Mouse (Mus musculus) colon, adult 2 months (tissue): ENCODE data around the gene Slc25a41. TPM values are rescaled to one million over a fixed set of nuclear protein-coding genes. Genes with fewer than 3 reads are reported as not detected.

Experiments
- polyA plus RNA-seq: library from polyadenylated mRNA; depleted of rRNA; stranded (reverse); fragments of >200 nt; gene quantifications from 2 replicates; pipeline ENCODE4 v1.2.3, GENCODE M21; 2012; rRNA removed

Slc25a41 gene
- not detected in 2 replicates for polyA plus RNA-seq

DNA sequence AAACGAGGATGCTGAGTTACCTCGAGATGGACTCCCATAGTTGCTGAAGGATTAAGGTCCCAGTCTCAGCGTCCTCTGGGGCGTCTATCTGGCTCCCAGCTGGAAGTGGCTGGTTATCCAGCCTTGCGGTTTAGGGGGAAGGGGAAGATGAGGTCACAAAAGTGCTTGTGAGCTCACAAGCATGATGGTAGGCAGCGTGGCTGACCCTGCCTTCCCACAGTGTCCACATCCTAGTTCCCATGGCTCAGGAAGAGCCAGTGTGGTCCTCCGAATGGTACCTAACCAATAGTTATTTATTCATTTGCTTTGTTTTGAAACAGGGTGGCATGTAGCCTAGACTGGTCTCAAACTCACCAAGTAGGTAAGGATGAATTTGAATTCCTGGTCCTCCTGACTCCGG is at the start of gene Slc25a41:
TSS of gene Slc25a41 (minus strand) at position 101 of the 400 bp plus-strand sequence.

DNA sequence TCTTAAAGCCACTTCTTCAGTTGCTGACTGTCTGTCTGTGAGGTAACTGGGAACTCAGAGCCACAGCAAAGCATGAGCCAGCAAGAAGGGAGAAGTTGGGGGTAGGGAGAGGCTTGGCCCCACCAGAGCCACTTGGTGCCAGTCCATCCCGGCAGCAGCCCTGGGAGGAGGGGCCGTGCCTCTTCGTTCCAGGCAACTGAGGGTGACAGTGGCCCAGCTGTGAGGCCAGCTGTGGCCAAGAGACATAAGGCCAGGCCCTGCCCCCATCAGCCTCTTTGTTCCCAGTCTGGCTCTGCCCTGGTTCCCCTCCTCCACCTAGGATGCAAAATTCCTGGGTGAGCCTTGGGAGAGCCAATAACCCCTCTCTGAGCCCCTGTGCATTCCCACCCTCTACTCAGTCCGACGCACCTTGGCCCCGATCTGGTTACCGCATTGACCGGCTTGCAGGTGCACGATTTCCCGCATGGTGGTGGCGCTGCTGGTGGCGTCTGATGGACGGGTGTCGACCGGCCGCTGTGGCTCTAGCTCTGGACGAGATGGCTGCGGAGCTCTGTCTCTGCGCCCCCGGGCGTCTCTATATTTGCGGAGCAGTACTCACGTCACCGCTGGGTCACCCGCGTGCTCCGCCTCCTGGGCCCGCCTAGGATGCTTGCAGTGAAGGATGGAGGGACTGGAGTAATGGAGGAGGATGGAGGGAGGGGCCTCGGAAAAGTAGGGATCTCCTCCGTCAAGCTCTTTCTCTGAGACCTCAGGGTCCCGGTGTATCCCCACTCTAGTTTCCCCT is 45.8 kb upstream of the Slc25a41 start, which contains the start of gene Tubb4a:
TSS of gene Tubb4a (minus strand) at position 734 of the 784 bp plus-strand sequence.

DNA sequence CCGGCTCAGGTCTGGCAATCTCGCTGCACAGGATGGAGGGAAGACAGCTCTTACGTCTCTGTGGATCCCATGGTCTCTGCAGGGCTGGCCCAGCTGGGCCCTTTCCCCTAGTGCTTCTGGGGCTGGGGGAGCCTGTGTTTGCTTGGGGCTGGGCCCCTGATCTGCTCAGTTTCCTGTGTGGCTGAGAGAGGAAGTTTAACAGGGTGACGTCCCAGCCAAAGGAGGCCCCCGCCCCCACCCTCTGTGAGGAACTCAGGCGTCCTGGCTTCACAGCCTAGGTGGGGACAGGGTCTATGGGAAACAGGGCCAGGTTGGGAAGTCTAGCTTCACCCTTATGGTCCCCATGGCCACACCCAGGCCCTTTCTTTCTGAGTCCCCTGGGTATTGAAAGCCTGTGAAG is 36.9 kb upstream of the Slc25a41 start, which contains the start of gene Dennd1c:
TSS of gene Dennd1c (minus strand) at position 179 of the 400 bp plus-strand sequence.

DNA sequence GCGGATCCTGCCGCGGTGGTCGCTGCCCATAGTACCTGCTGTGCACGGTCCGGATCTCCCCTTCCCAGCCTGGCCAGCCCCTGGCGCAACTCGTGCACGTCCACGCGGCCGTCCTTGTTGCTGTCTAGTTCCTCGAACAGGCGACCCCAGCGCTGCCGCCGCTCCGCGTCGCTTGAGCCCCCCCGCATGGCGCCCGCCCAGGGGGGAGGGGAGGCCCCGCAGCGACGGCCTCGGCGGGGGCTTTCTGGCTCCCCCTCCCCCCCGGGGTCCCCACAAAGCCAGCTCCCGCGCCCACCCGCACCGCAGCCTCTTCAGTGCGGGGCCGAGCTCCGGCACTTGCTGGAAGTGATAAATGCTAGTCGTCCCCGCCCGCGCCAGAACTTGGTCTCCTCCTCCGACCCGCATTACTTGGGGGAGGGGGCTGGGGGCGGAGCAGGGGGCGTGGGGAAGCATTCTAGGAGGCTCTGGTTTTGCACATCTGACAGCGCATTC is 18.1 kb upstream of the Slc25a41 start, which contains the start of gene Slc25a23:
TSS of gene Slc25a23 (minus strand) at position 378 of the 492 bp plus-strand sequence.

DNA sequence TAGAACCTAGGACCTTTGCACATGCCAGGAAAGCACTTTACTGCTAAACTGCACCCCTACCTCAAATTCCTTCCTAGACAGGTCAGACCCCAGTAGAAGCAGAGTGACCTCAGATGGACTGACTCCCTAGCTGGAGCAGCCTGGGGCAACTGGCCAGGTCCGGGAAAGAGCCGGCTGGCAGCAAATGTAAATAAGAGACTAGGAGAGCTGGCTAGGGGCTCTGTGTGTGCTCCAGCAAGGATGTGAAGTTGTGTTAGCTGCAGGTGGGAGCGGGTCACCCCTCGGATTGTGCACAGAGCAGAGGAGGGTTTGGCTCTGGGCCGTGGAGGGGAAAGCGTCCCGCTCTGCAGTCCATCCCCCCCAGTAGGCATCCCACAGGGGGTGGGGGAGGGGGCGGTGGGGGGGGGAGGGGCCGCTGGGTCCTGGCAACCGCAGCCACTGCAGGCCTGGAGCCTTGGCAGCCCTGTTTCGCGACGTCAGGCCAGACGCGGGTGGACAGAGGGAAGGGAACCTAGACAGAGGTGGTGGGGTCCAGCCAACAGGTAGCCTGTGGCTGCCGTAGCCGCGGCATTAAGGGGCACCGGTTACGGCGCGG is 17.5 kb upstream of the Slc25a41 start, which contains the start of gene Crb3:
TSS of gene Crb3 (plus strand) at position 215 of the 595 bp plus-strand sequence.

DNA sequence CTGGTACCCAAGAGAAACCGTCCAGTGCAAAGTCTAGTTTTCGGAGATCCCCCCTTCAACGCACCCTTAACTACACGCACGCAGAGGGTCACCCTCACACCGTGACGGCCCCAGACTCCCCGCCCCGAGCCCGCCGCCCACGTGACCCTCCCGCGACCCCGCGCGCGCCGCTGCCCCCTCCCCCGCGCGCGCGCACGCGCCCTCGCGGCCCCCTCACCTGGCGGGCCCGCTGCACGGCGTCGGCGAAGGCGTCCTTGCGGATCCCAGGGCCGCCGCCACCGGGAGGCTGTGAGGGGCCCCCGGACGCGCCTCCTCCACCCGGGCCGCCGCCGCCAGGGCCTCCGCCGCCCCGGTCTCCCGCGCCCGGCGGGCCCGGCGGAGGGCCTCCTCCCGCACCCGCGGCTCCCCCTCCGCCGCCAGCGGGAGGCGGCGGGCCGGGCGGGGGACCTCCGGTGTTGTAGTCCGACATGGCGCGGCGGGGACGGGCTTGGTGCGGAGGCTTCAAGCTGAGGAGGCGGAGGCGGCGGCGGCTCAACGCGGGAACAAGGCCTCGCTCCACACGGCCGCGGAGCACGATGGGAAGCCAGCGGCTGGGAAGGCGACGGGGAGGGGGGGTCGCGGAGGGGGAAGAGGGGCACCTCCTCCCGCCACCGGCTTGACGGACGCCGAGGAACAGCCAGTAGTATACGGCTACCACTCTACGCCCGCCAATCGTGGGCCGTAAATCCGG is 10.4 kb downstream of the Slc25a41 start, which contains the start of gene Khsrp:
TSS of gene Khsrp (minus strand) at position 592 of the 730 bp plus-strand sequence.

DNA sequence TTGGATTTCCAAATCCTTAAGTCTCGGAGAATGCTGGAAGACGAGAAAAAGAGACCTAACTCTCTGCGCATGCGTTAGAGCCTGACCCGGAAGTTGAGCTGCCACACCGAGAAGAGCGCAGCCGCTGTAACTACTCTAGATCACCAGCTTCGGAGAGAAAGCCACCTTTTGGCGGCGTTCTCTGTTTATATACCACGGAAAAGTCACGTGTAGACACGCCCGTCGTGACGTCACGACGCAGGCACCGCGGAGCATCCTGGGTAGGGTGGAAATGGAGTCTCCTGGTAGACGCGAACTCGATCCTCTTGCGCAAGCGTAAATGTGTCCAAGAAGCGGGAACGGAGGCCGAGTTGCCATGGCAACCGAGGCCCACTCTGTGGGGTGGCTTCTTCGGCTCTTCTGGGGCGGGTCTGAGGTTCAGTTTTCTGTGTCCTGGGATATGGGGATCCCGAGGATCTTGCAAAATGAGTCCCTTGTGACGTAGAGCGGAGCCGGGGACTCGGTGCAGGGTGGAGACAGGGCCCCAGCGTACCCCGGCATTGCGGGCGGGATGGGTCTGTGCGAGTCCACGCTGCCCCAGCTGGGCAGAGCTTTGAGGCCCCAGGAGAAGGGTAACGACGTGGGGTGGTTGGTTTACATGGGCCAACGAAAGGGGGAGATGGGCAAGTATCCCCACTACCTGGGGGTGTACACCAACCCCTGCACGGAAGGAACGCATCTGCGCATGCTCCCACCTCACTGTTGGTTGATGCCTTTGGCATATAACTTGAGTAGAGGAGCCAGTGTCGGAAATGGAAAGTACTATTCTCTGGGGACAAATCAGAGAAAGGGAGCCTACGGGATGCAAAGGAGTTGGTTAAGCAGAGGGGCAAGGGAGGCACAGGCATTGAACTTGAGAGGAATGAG is 30.0 kb downstream of the Slc25a41 start, which contains the start of the genes Gtf2f1 and Gm17949:
TSS of gene Gtf2f1 (minus strand) at position 53 of the 906 bp plus-strand sequence.
TSS of gene Gm17949 (plus strand) at position 234 of the 906 bp plus-strand sequence.

DNA sequence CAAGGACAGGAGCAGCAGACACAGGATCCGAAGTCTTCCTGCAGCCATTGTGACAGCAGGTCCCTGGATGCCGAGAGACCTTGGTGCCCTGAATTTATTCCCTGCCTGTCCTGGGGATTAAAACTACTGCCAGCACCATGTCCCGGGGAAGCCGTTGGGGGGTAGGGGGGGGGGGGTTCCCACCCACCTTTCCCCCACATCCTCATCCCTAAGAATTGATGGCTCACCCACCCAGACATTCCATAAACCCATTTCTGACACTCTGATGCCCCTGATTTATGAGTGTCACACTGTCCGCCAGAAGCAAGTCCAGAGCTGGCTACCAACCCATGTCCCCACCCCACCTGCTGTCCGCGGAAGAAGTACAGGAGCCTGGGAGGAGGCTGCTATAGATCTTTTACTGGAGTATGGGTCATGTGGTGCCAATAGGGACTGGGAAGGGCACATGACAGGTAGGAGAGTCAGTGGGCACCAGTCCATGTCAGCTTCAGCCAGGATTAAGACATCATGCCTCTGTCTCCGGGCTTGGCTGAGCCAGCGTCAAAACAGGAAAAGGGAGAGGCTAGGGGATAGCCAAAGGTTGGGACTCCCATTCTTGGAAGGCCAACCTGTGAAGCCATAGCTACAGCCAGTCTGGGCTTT is 41.4 kb downstream of the Slc25a41 start, which contains the start of gene Pspn:
TSS of gene Pspn (minus strand) at position 51 of the 642 bp plus-strand sequence.

DNA sequence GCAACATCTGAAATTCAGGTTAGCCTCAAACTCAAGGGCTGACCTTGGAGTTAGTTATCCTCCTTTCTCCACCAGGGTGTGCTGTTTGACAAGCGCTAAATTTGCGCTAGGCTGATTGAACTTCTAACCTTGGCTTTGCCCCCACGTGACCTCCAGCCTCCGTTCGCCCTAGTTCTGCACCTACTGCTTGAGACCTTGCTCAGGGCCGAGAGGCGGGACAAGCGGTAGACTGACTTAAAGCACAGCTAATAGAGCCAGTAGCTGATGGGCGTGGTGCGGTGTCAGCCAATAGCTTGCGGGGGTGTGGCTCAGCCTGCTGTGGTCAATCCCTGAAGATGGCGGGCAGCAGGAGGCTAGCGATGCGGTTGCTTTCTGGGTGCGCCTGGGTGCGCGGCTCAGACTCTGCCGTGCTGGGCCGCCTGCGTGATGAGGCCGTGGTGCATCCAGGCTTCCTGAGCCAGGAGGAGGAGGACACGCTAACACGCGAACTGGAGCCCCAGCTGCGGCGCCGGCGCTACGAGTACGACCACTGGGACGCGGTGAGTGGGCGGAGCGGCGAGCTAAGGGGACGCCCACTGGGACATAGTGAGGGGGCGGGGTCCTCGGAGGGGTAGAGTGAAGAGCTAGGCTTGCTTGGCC is 44.3 kb downstream of the Slc25a41 start, which contains the start of gene Alkbh7:
TSS of gene Alkbh7 (plus strand) at position 311 of the 639 bp plus-strand sequence.

DNA sequence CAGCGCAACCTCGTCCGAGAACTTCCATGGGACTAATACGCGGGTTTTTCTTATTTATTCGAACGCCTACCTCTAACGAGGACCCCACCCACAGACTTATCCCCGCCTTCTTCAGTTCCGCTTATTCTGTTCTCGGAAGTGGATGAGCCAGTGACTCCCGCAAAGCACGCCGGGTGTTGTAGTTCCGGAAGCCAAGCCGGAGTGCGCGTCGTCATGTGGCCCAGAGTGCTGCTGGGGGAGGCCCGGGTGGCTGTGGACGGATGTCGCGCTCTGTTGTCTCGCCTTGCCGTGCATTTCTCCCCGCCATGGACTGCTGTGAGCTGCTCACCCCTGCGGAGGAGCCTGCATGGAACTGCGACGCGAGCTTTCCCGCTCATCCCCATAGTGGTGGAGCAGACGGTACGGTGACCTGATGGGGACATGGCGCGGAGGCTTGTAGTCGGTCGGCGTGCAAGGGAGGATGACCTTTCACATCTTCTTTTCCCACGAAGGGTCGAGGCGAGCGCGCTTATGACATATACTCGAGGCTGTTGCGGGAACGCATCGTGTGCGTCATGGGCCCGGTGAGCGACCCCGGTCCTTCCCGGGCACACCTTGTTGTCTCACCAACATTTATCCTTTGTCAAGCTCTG is 51.2 kb downstream of the Slc25a41 start, which contains the start of gene Clpp:
TSS of gene Clpp (plus strand) at position 191 of the 632 bp plus-strand sequence.

Other genes starting within 250 kb of the Slc25a41 start
- 13.0 and 16.5 TPM in 2 replicates for gene Rfx2, start 210.6 kb downstream of the Slc25a41 start, polyA plus RNA-seq
- not detected in 2 replicates for gene Acsbg2, start 167.2 kb downstream of the Slc25a41 start, polyA plus RNA-seq
- gene 1700061G19Rik, start 166.2 kb downstream of the Slc25a41 start, polyA plus RNA-seq: 0.05 and 0.22 TPM in 2 replicates
- 59.6 and 65.3 TPM in 2 replicates for gene Mllt1, start 106.2 kb downstream of the Slc25a41 start, polyA plus RNA-seq
- 73.6 and 84.8 TPM in 2 replicates for gene Acer1, start 59.5 kb downstream of the Slc25a41 start, polyA plus RNA-seq
- gene Clpp, start 51.3 kb downstream of the Slc25a41 start, polyA plus RNA-seq: 174 and 182 TPM in 2 replicates
- 70.7 and 72.3 TPM in 2 replicates for gene Alkbh7, start 44.3 kb downstream of the Slc25a41 start, polyA plus RNA-seq
- 0.57 TPM in 1 of 2 replicates, not detected in the other for gene Pspn, start 41.6 kb downstream of the Slc25a41 start, polyA plus RNA-seq
- gene Gtf2f1, start 30.4 kb downstream of the Slc25a41 start, polyA plus RNA-seq: 31.0 and 35.2 TPM in 2 replicates
- gene Gm17949, start 30.2 kb downstream of the Slc25a41 start, polyA plus RNA-seq: 0.24 TPM in 1 of 2 replicates, not detected in the other
- gene Khsrp, start 10.1 kb downstream of the Slc25a41 start, polyA plus RNA-seq: 83.9 and 101 TPM in 2 replicates
- gene Crb3, start 17.5 kb upstream of the Slc25a41 start, polyA plus RNA-seq: 237 and 303 TPM in 2 replicates
- 33.4 and 39.0 TPM in 2 replicates for gene Slc25a23, start 18.2 kb upstream of the Slc25a41 start, polyA plus RNA-seq
- gene Dennd1c, start 36.9 kb upstream of the Slc25a41 start, polyA plus RNA-seq: 3.9 and 4.8 TPM in 2 replicates
- gene Tubb4a, start 46.1 kb upstream of the Slc25a41 start, polyA plus RNA-seq: 8.0 and 8.8 TPM in 2 replicates
- gene Tnfsf9, start 63.7 kb upstream of the Slc25a41 start, polyA plus RNA-seq: 2.2 and 2.3 TPM in 2 replicates
- not detected in 2 replicates for gene Cd70, start 108.1 kb upstream of the Slc25a41 start, polyA plus RNA-seq
- gene Tnfsf14, start 152.5 kb upstream of the Slc25a41 start, polyA plus RNA-seq: 0.48 and 0.52 TPM in 2 replicates
- gene C3, start 186.5 kb upstream of the Slc25a41 start, polyA plus RNA-seq: 40.1 and 41.4 TPM in 2 replicates
- 108 and 126 TPM in 2 replicates for gene Gpr108, start 206.8 kb upstream of the Slc25a41 start, polyA plus RNA-seq
- gene Trip10, start 207.8 kb upstream of the Slc25a41 start, polyA plus RNA-seq: 46.6 and 47.7 TPM in 2 replicates
- 5.4 TPM in 2 replicates for gene Vav1, start 237.4 kb upstream of the Slc25a41 start, polyA plus RNA-seq